Mouse (Mus musculus) lung, adult 2 months (tissue): ENCODE data around the gene Prf1.

ENCODE experiments used
- CTCF ChIP-seq: fragments of 200-500 bp; IDR thresholded peaks from 2 replicates; pipeline ENCODE4 v1.5.1; 2011; ENCODE audit warnings: mild to moderate bottlenecking, low read length, control low read depth; ENCODE audit not compliant: insufficient read depth
- POLR2A ChIP-seq: fragments of 200-500 bp; IDR thresholded peaks from 2 replicates; pipeline ENCODE4 v1.6.1; 2011; ENCODE audit warnings: low read depth, mild to moderate bottlenecking, control low read depth, low read length, borderline replicate concordance; ENCODE audit errors: extremely low read depth

DNA sequence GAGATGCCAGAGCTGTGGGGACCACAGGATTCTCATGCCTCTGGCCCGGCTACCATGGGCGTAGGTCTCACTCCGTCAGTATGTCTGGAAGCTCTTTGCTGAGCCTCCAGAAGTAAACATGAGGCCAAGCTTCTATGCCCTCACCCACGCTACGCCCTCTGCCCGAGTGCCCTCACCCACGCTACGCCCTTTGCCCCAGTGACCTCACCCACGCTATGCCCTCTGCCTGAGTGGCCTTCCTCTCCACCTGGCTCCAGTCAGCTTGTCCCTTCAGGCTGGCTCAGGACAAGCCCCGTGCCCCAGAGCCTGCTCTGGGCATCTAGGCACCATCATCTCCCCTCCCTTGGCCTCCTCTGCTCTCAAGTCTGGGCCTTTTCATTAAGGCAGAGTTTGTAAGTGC is 29.9 kb downstream of the Prf1 start:
- TF ChIP-seq POLR2A (no peak), CTCF (no peak)
